ENCODE assay signal across 31 mouse cellular contexts in the genomic region with DNA sequence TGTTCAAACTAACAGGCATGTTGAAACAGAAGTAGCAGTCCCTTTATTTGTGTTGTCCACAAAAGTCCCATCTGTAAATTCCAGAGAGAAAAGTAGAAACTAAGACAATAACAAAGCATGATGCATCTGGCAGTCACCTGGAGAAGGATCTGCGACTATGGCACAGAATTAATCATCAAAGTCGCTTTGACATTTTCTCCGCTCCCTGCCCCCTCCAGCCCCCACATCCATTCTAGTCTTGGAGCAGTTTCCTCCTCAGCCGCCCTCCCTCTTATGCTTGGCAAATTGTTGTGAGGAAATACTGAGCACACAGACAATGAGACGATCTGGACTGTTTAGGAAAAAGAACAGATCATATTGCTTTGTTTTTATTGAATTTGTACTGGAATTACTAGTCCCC. TPM values are rescaled to one million over a fixed set of nuclear protein-coding genes. Genes with fewer than 3 reads are reported as not detected.
A peak's percentile ranks its signal among the peaks of the same experiment; 100 is the strongest.
DNase-seq lines count a peak whose midpoint lies in the region; ATAC-seq and TF ChIP-seq lines count a peak whose summit lies in the region.
"Had no signal": no experiment of that assay in that cellular context is flagged by ENCODE, and none has a peak within 500 bp of the region (broad histone marks: within the 10 kb centered on the region; RNA-seq: fewer than 3 reads in every experiment).

No protein-coding gene starts in this region.

- H3K36me3 ChIP-seq in heart, embryonic 12.5 days: no peaks in the 10 kb centered on the region
- no peaks in the 10 kb centered on the region for H3K36me3 ChIP-seq in limb, embryonic 14.5 days (ENCODE audit: control insufficient read depth, insufficient read depth, low read length)
- no peaks in the 10 kb centered on the region for H3K36me3 ChIP-seq in limb, embryonic 10.5 days
- H3K36me3 ChIP-seq: embryonic facial prominence, embryonic 12.5 days; embryonic facial prominence, embryonic 15.5 days; G1E had no signal

- H3K4me2 ChIP-seq in heart, embryonic 12.5 days: peak overlapping the region; percentile 24; the same call in 1 of the 2 replicates
- no peak overlapping the region for H3K4me2 ChIP-seq in limb, embryonic 14.5 days (replicated peaks; ENCODE audit: low read depth, low read length, severe bottlenecking)
- H3K4me2 ChIP-seq: embryonic facial prominence, embryonic 12.5 days; embryonic facial prominence, embryonic 15.5 days; hindbrain, embryonic 14.5 days had no signal

- H3K9me3 ChIP-seq in heart, embryonic 12.5 days (replicated peaks): no peaks in the 10 kb centered on the region
- H3K9me3 ChIP-seq in limb, embryonic 14.5 days (ENCODE audit: control insufficient read depth, low read length): no peaks in the 10 kb centered on the region
- H3K9me3 ChIP-seq in limb, embryonic 10.5 days (replicated peaks): no peaks in the 10 kb centered on the region
- H3K9me3 ChIP-seq: embryonic facial prominence, embryonic 12.5 days; embryonic facial prominence, embryonic 15.5 days had no signal

- 51% methylated on average over 5 of the region's 5 CpGs for WGBS in heart, embryonic 12.5 days
- 37% methylated on average over 5 of the region's 5 CpGs for WGBS in limb, embryonic 14.5 days
- WGBS in limb, embryonic 10.5 days: 63% methylated on average over 5 of the region's 5 CpGs

- no peaks in the 10 kb centered on the region for H3K27me3 ChIP-seq in heart, embryonic 12.5 days (replicated peaks)
- H3K27me3 ChIP-seq in limb, embryonic 14.5 days (ENCODE audit: control insufficient read depth, insufficient read depth, low read length): no peaks in the 10 kb centered on the region
- no peaks in the 10 kb centered on the region for H3K27me3 ChIP-seq in limb, embryonic 10.5 days (ENCODE audit: low read depth, poor library complexity, severe bottlenecking)
- H3K27me3 ChIP-seq: CH12.LX; embryonic facial prominence, embryonic 12.5 days; embryonic facial prominence, embryonic 15.5 days had no signal

- DNase-seq in heart, adult 18-20 months: no peak
- peak; percentile 30 to 60 for DNase-seq in layer of hippocampus, adult 18-20 months (ENCODE audit: low spot score in 2 of 2)
- no peak for DNase-seq in layer of hippocampus, postnatal 10 days (ENCODE audit: low spot score in 2 of 2)
- DNase-seq in limb, embryonic 14.5 days (ENCODE audit: low spot score): peak; percentile 23
- DNase-seq in limb, embryonic 10.5 days (ENCODE audit: low spot score): no peak
- peak; percentile 56 for DNase-seq in brain, adult 2 months (ENCODE audit: low read depth, low spot score)
- no peak for DNase-seq in lung, postnatal 10 days
- DNase-seq: adrenal gland, postnatal 10 days; adrenal gland, postnatal 36 days; B cell, adult 2 months; cerebellum, adult 11 months; cerebellum, adult 2 months; cerebellum, adult 9-11 months; cerebellum, postnatal 25 days; forebrain, postnatal 0 days; gastrocnemius, postnatal 10 days; gastrocnemius, postnatal 36 days; heart, postnatal 10 days; heart, postnatal 4 days had no signal

- no peak for TF ChIP-seq POLR2A in limb, embryonic 14.5 days (IDR thresholded peaks at IDR 0.05; ENCODE audit: borderline replicate concordance, extremely low read depth, insufficient read depth, insufficient read length)

- peaks cover 6% of the 10 kb centered on the region; the same call in 1 of the 2 replicates for H3K4me1 ChIP-seq in heart, embryonic 12.5 days (replicated peaks)
- H3K4me1 ChIP-seq in limb, embryonic 14.5 days (ENCODE audit: control insufficient read depth, insufficient read depth, low read length): no peaks in the 10 kb centered on the region
- peaks cover 12% of the 10 kb centered on the region for H3K4me1 ChIP-seq in limb, embryonic 10.5 days
- H3K4me1 ChIP-seq: embryonic facial prominence, embryonic 12.5 days; embryonic facial prominence, embryonic 15.5 days had no signal

- H3K27ac ChIP-seq in heart, embryonic 12.5 days (ENCODE audit: poor library complexity, severe bottlenecking): no peak overlapping the region
- no peak overlapping the region for H3K27ac ChIP-seq in limb, embryonic 14.5 days (replicated peaks; ENCODE audit: low read depth, low read length)
- no peak overlapping the region for H3K27ac ChIP-seq in limb, embryonic 10.5 days
- H3K27ac ChIP-seq: embryonic facial prominence, embryonic 12.5 days; embryonic facial prominence, embryonic 15.5 days; hindbrain, embryonic 14.5 days; hindbrain, postnatal 0 days had no signal

- no peak overlapping the region for H3K9ac ChIP-seq in heart, embryonic 12.5 days
- H3K9ac ChIP-seq in limb, embryonic 14.5 days (ENCODE audit: low read depth, low read length, severe bottlenecking): no peak overlapping the region
- H3K9ac ChIP-seq: embryonic facial prominence, embryonic 12.5 days; embryonic facial prominence, embryonic 15.5 days; forebrain, postnatal 0 days; hindbrain, embryonic 14.5 days had no signal

- ATAC-seq in heart, embryonic 12.5 days (ENCODE audit: insufficient number of reproducible peaks, low FRiP score): no peak
- peak; percentile 37; the same call in 1 of the 2 replicates for ATAC-seq in limb, embryonic 14.5 days (ENCODE audit: low FRiP score, low read depth)
- ATAC-seq: forebrain, embryonic 14.5 days; forebrain, postnatal 0 days; hindbrain, postnatal 0 days; inflammation-experienced regulatory T-cells, adult 6 months; Patski had no signal

- H3K4me3 ChIP-seq in heart, embryonic 12.5 days: no peak overlapping the region
- no peak overlapping the region for H3K4me3 ChIP-seq in limb, embryonic 14.5 days (replicated peaks; ENCODE audit: low read length)
- H3K4me3 ChIP-seq in limb, embryonic 10.5 days: no peak overlapping the region
- H3K4me3 ChIP-seq: embryonic facial prominence, embryonic 12.5 days; embryonic facial prominence, embryonic 15.5 days had no signal

RNA-seq across cellular contexts. Expression of a gene that starts 29.0 kb away (rescaled TPM):
- 0.09 and 0.14 TPM in 2 replicates for polyA plus RNA-seq in heart, embryonic 12.5 days (2016; fragmentation: Nextera tagmentation; extraction: Ambion mirVana)
- total RNA-seq in heart, adult 18-20 months (2021): 1 to 10 TPM; 1.0 to 1.1 TPM
- total RNA-seq in layer of hippocampus, adult 18-20 months (2021): 10 to 100 TPM; 32.7 to 35.6 TPM
- total RNA-seq in layer of hippocampus, postnatal 10 days (2021): 10 to 100 TPM; 54.0 to 54.3 TPM
- polyA plus RNA-seq in limb, embryonic 14.5 days (2012; rRNA removed): 1.8 and 1.9 TPM in 2 replicates
- 1.7 TPM in 2 replicates for polyA plus RNA-seq in limb, embryonic 14.5 days (2014; fragmentation: Nextera tagmentation; extraction: Ambion mirVana)
- 0.95 and 1.6 TPM in 2 replicates for polyA plus RNA-seq in limb, embryonic 10.5 days (2016; fragmentation: Nextera tagmentation; extraction: Ambion mirVana)
- total RNA-seq: common myeloid progenitor, adult 5-6 weeks; granulocyte monocyte progenitor cell, adult 5-6 weeks had no signal
- polyA plus RNA-seq: G1E; inflammation-experienced regulatory T-cells, adult 6 months had no signal

Comparison
In these comparisons a context has a peak if more than half of its experiments do, and no peak if none do; other contexts are left out.
1. DNase-seq: peak in layer of hippocampus, adult 18-20 months (2 of 2), limb, embryonic 14.5 days (single experiment) and brain, adult 2 months (single experiment); none in heart, adult 18-20 months (0 of 2), layer of hippocampus, postnatal 10 days (0 of 2), limb, embryonic 10.5 days (single experiment) and lung, postnatal 10 days (single experiment).
2. RNA of a gene that starts 29.0 kb away (total RNA-seq): 54.0 to 54.3 TPM in layer of hippocampus, postnatal 10 days and 32.7 to 35.6 TPM in layer of hippocampus, adult 18-20 months; 1.0 to 1.1 TPM in heart, adult 18-20 months; every median in the first group is over 10 times any median in the second.